Mouse (Mus musculus) WW6 (cell line): ENCODE data around the gene Sept7.
"Not testable (repeated sequence)": the region's sequence is repeated elsewhere in the genome, so short reads cannot be mapped to it uniquely, and the experiment has no call there.

Source experiments
- DNase-seq: peaks from one replicate; pipeline ENCODE4 v3.0.0-alpha.2; 2013; ENCODE audit warnings: low read depth, low spot score

The Sept7 gene

GRCm38 (mm10) chr9:25252283-25252726, at the start of gene Sept7:
Gene Sept7 (plus strand): TSS chr9:25252439.
- DNase-seq: peak; percentile 84

- no peak for DNase-seq
These were observed 44.0 kb upstream of the Sept7 start for GRCm38 (mm10) chr9:25208087-25208803.

GRCm38 (mm10) chr9:25212309-25213163, 39.7 kb upstream of the Sept7 start:
- DNase-seq: no peak

- DNase-seq: no peak
These were observed 39.1 kb upstream of the Sept7 start for GRCm38 (mm10) chr9:25213164-25213557.

- no peak for DNase-seq
These were observed 36.8 kb upstream of the Sept7 start for GRCm38 (mm10) chr9:25215411-25215810.

GRCm38 (mm10) chr9:25216210-25216609, 36.0 kb upstream of the Sept7 start:
- DNase-seq: no peak

- no peak for DNase-seq
These were observed 33.3 kb upstream of the Sept7 start for GRCm38 (mm10) chr9:25218954-25219353.

GRCm38 (mm10) chr9:25219882-25220281, 32.4 kb upstream of the Sept7 start:
- no peak for DNase-seq

GRCm38 (mm10) chr9:25224959-25225358, 27.3 kb upstream of the Sept7 start:
- no peak for DNase-seq

- no peak for DNase-seq
These were observed 22.5 kb upstream of the Sept7 start for GRCm38 (mm10) chr9:25229740-25230139.

- DNase-seq: no peak
These were observed 21.8 kb upstream of the Sept7 start for GRCm38 (mm10) chr9:25230213-25231039.

- no peak for DNase-seq
These were observed 11.2 kb upstream of the Sept7 start for GRCm38 (mm10) chr9:25241065-25241464.

- not testable (repeated sequence) for DNase-seq
These were observed 10.5 kb upstream of the Sept7 start for GRCm38 (mm10) chr9:25241783-25242182.

GRCm38 (mm10) chr9:25242266-25242665, 10.0 kb upstream of the Sept7 start:
- no peak for DNase-seq

GRCm38 (mm10) chr9:25243926-25244657, 8.1 kb upstream of the Sept7 start:
- DNase-seq: no peak

GRCm38 (mm10) chr9:25245125-25245524, 7.1 kb upstream of the Sept7 start:
- DNase-seq: no peak

GRCm38 (mm10) chr9:25246508-25246907, 5.7 kb upstream of the Sept7 start:
- no peak for DNase-seq

- DNase-seq: no peak
These were observed 1.1 kb upstream of the Sept7 start for GRCm38 (mm10) chr9:25251174-25251573.

- DNase-seq: peak; percentile 69
These were observed 492 bp upstream of the Sept7 start for GRCm38 (mm10) chr9:25251611-25252282.

GRCm38 (mm10) chr9:25252759-25253477, 679 bp downstream of the Sept7 start:
- DNase-seq: peak; percentile 13
